Mouse (Mus musculus): ENCODE measurements around the gene Dnah6. TPM values are rescaled to one million over a fixed set of nuclear protein-coding genes. Genes with fewer than 3 reads are reported as not detected.

Dnah6 gene
- polyA plus RNA-seq, 2 experiments from 2014 or later, result 0.13 TPM; not detected in 1

DNA sequence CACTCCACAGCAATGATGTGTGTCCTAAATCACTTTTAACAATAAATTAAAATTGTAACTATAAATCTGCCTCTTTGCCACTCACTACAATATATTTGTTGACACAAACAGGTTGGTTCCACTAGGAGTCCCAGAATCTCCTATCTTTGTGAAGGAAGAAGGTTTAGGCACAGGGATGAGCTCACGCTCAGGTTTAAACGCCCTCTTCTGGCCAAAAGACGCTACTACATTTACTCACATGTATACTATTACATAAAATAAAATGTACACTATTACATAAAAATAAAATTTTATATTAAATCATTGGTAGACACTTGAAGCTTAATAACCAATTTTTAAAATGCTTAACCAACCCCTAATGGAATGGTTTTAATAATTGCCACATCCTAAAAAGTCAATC is 201.4 kb downstream of the Dnah6 start:
- no peak for ATAC-seq

DNA sequence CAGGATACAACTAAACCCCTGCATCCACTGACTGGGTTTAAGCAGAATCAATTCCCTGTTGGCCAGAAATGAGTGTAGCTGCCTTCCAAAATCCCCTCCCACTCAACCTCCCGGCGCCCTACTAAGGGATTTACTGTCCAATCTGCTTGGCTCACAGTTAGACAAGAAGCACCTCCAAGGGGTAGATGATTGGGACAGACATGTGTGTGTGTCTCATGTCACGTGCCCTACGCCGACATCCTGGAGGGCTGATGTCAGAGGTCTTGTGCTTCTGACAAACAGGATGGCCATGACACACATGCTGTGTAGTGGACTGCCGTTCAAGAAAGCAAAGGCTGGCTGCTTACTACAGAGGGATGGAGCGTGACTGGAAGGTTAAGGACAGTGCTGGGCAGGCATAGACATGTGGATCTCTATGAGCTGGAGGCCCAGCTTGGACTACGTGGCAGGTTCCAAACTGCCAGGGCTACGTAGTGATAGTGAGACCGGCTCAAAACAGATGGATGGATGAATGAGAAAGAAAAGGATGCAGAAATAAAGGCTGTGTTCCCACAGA is 202.6 kb downstream of the Dnah6 start:
- no peak for ATAC-seq

GRCm38 (mm10) chr6:73014317-73015160 is 206.9 kb downstream of the Dnah6 start:
- ATAC-seq, result no peak

DNA sequence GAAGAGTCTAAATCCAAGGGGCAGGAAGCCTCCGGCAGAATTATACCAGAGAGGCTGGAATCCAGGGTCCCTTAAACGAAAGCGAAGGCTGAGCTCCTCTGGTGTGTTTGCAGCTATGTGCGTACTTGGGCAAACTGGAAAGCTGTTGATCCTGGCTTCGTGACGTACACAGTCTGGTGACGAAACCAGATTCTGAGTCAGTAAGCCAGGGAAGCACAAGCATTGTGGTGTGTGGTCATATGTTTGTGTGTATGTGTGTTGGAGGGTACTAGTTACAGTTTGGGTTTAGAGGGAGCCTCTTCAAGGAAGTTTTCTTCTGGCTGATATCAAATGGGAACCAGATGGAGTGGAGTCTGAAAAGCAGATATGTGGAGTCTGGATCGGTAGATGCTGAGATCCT is 208.5 kb downstream of the Dnah6 start:
- ATAC-seq, result no peak

- ATAC-seq, result no peak
Observed at GRCm38 (mm10) chr6:73011827-73012226, 209.6 kb downstream of the Dnah6 start.

GRCm38 (mm10) chr6:73010073-73010472 is 211.4 kb downstream of the Dnah6 start:
- ATAC-seq, result peak; percentile 56

DNA sequence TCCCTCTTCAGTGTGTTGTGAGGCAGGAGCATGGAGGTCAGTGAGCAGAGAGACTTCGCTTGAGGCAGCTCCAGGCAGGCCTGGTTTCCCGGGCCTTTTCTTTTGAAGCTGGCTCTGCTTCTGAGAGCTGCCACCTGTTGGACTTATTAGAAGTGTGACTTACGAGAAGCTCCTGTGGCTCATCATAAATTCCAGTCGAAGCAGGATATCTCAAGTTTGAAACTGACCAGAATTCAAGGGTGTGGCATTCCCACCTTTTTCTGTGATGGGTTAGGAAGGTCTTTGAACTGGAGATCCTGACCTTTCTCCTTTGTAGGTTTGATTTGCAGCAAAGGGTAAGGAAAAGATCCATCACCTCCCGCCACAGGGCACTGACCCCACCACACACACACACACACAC is 217.8 kb downstream of the Dnah6 start:
- no peak for ATAC-seq

DNA sequence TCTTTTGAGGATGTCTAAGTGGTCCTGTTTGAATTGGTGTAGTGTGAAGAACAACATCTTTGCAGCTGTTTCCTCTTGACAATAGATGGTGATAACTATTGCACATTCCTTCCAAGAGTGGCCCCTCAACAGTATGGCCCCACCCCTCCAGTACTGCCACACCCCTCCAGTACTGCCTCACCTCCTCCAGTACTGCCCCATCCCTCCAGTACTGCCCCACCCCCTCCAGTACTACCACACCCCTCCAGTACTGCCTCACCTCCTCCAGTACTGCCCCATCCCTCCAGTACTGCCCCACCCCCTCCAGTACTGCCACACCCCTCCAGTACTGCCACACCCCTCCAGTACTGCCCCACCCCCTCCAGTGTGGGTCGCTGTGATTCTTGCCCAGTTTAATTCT is 219.1 kb downstream of the Dnah6 start:
- ATAC-seq, result no peak

GRCm38 (mm10) chr6:72998809-72999208 is 222.6 kb downstream of the Dnah6 start:
- ATAC-seq, result no peak

DNA sequence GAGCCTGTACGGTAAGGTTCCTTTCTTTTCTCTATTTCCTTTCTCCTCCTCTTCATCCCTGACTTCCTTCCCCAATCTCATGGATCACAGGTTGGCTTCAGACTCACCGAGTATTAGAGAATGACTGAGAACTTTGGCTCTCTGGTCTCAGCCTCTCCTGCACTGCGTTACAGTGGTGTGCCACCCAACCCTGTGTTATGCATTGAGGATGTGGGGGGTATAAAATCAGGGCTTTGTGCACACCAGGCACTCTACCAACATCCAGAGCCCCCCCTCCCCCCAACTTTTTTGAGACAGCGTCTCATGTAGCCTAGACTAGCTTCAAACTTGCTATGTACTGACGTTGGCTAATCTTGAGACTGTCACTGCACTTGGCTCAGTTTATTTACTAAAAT is 227.8 kb downstream of the Dnah6 start:
- ATAC-seq, result peak; percentile 26

DNA sequence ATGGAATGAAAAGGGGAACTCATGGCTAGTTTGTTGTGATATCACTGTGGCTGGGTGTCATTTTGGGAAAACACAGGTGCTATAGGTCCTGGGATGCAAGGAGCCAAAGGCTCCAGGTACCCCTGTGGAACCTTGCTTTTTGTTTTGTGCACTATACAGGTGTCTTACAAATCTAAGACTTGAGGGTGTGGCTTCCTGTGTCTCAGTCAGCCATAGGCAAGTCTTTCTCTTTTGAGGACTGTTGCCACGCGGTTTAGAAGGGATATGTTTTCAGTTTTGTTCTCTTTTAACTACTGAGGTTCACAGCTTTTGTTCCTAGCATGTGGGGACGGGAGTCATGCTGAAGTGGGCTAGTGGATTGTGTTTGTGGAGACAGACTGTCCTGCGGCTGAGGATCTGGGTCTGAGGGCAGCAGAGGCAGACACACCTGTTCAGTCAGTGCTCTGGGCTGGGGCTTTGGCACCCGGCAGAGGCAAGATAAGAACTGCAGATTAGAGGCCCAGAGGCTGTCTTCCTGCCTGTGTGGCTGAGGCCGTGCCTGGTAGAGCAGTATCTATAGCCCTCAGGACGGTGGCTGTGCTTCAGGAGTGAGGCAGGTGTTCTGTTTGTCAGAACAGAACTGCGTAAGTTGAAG is 228.3 kb downstream of the Dnah6 start:
- ATAC-seq, result peak; percentile 81

- ATAC-seq, result peak; percentile 50
Observed at GRCm38 (mm10) chr6:72990206-72990605, 231.2 kb downstream of the Dnah6 start.

- no peak for ATAC-seq
Observed at GRCm38 (mm10) chr6:72989028-72989736, 232.3 kb downstream of the Dnah6 start.

DNA sequence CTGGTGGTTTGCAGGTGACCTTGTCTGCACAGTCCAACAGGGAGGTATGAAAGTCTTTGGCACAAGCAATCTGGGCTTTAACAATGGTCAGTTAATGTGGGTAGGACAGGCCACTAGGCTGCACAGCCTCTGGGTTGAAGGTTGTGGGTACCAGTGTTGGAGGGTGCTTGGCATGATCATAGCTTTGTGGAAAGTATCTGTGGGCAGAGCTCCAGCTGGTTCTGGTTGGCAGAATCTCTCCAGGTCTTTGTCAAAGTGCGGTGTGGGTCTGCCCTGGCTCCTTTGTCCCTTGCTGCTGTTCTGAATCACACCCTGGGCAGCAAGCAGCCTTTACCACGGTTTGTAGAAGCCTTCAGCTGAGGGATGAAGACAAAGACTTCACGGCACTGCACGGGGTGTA is 238.9 kb downstream of the Dnah6 start:
- ATAC-seq, result no peak

DNA sequence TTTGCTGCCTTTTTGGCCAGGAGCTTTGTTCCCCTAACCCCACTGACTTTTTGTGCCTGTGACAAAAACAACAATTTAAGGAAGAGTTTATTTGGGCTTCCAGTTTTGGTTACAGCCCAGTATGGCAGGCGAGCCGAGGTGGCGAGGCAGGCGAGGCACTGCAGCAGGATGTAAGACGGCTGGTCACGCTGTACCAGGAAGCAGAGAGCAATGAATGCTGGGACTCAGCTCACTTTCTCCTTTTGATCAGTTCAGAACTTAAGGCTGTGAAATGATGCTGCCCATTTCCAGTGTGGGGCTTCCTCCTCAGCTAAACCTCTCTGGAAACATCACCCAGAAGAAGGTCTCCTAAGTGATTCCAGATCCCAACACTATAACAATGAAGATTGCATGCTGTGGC is 239.6 kb downstream of the Dnah6 start:
- peak; percentile 99 for ATAC-seq

DNA sequence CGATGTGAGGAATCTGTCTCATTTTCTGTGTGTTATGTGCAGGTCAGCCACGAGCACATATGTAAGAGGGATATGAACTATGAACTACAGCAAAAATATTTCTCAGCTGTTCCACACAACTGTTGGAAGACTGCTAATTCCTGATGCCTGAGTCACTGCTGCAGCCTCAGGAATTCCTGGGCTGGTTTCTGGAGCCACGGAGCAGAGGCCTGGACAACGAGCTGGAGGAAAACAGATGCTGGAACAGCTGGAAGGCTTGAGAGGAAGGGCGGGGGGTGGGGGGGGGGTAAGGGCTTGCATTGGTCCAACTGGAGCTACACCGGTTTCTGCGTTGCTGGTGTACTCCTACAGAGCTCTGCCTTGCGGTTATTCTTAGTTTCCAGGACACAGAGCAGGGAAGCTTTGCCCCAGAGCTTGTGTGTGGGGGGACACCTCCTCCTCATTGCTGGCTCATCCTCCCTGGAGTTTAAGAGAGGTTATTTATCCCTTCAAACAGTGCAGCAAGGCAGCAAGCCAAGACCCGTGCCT is 240.3 kb downstream of the Dnah6 start:
- ATAC-seq, result no peak

DNA sequence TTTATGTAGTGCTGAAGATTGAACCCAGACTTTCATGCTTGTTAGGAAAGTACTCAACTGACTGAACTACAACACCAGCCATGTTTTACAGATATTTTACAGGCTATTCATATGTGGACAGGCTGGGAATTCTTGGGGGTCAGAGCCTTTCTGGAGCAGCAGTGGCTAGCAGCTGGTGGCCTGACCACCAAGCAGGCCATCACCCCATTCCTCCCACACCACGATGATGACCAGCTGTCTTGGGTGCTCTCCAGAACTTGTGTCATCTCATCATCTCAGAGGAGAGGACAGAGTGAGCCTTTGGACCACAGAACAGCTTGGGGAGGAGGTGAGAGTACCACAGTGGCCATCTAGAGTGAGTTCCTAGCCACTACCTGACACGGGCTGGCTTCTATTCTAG is 244.6 kb downstream of the Dnah6 start:
- ATAC-seq, result no peak

DNA sequence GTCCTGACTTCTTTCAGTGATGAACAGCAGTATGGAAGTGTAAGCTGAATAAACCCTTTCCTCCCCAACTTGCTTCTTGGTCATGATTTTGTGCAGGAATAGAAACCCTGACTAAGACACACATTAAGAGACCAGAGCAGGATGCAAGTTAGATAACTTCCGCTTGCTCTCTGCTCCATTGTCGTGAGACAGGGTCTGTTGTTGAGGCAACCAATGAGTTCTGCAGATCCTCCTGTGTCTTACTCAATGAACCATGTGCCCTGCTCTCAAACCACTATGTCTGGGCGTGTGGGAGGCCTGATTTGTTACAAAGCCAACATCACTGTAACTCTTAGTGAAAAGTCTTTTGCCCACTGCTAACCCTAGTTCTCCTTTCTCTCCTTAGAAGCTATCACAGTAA is 250.4 kb downstream of the Dnah6 start:
- ATAC-seq, result peak; percentile 84

- no peak for ATAC-seq
Observed at GRCm38 (mm10) chr6:72969787-72970186, 251.7 kb downstream of the Dnah6 start.

Data from activated CD4-positive, CD25-positive, alpha-beta regulatory T cell, adult 4 months (primary cell).